Mouse (Mus musculus) embryonic fibroblast, embryonic 13.5 days (primary cell): ENCODE results near the gene Adamtsl1.

Experiments used
- CTCF ChIP-seq: IDR thresholded peaks from 2 replicates; pipeline ENCODE4 v1.5.1; 2011; ENCODE audit warnings: mild to moderate bottlenecking, control low read depth, low read length, moderate library complexity, borderline replicate concordance; ENCODE audit not compliant: insufficient read depth
- POLR2A ChIP-seq: IDR thresholded peaks from 2 replicates; pipeline ENCODE4 v1.6.1; 2011; ENCODE audit warnings: low read depth, mild to moderate bottlenecking, control low read depth, low read length, moderate library complexity

- no peak for TF ChIP-seq CTCF
- TF ChIP-seq POLR2A = no peak
Measured at GRCm38 (mm10) chr4:85709636-85710035, 195.7 kb downstream of the Adamtsl1 start.
